Mouse (Mus musculus) c-Kit-positive CD71-positive TER-119-negative erythroid progenitor cells, embryonic 14.5 days (primary cell): ENCODE results near the gene Naa15.
"Not testable (repeated sequence)": the region's sequence is repeated elsewhere in the genome, so short reads cannot be mapped to it uniquely, and the experiment has no call there.

Source experiments
- DNase-seq: peaks from one replicate; pipeline ENCODE4 v3.0.0-alpha.2; 2013; ENCODE audit warnings: low read depth

Naa15 gene

GRCm38 (mm10) chr3:51393651-51394050 is 21.3 kb upstream of the Naa15 start:
- DNase-seq = no peak

- DNase-seq = no peak
Observed at GRCm38 (mm10) chr3:51394881-51395280, 20.1 kb upstream of the Naa15 start.

GRCm38 (mm10) chr3:51395461-51396145 is 19.3 kb upstream of the Naa15 start:
- no peak for DNase-seq

GRCm38 (mm10) chr3:51396219-51397068 is 18.5 kb upstream of the Naa15 start, which contains the start of gene Mgarp:
Gene Mgarp, minus strand, starts transcription at chr3:51396738.
- peak; percentile 72 for DNase-seq

GRCm38 (mm10) chr3:51397700-51398299 is 17.1 kb upstream of the Naa15 start:
- no peak for DNase-seq

- DNase-seq = no peak
Observed at GRCm38 (mm10) chr3:51398667-51399066, 16.3 kb upstream of the Naa15 start.

- DNase-seq = no peak
Observed at GRCm38 (mm10) chr3:51399531-51399930, 15.4 kb upstream of the Naa15 start.

- no peak for DNase-seq
Observed at GRCm38 (mm10) chr3:51400682-51401081, 14.3 kb upstream of the Naa15 start.

- DNase-seq = not testable (repeated sequence)
Observed at GRCm38 (mm10) chr3:51402054-51402453, 12.9 kb upstream of the Naa15 start.

GRCm38 (mm10) chr3:51402628-51403027 is 12.3 kb upstream of the Naa15 start:
- no peak for DNase-seq

- no peak for DNase-seq
Observed at GRCm38 (mm10) chr3:51407870-51408560, 6.9 kb upstream of the Naa15 start.

GRCm38 (mm10) chr3:51408561-51409183 is 6.3 kb upstream of the Naa15 start, which contains the start of gene Ndufc1:
Gene Ndufc1, minus strand, starts transcription at chr3:51408988.
- DNase-seq = peak; percentile 89

- DNase-seq = no peak
Observed at GRCm38 (mm10) chr3:51412457-51412856, 2.5 kb upstream of the Naa15 start.

GRCm38 (mm10) chr3:51413276-51413675 is 1.7 kb upstream of the Naa15 start:
- no peak for DNase-seq

GRCm38 (mm10) chr3:51416073-51416363 is 1.1 kb downstream of the Naa15 start:
- no peak for DNase-seq

- DNase-seq = no peak
Observed at GRCm38 (mm10) chr3:51416364-51417134, 1.6 kb downstream of the Naa15 start.

GRCm38 (mm10) chr3:51417135-51417458 is 2.1 kb downstream of the Naa15 start:
- no peak for DNase-seq

- no peak for DNase-seq
Observed at GRCm38 (mm10) chr3:51417485-51417884, 2.5 kb downstream of the Naa15 start.

- DNase-seq = no peak
Observed at GRCm38 (mm10) chr3:51417966-51418365, 3.0 kb downstream of the Naa15 start.

GRCm38 (mm10) chr3:51421921-51422320 is 7.0 kb downstream of the Naa15 start:
- DNase-seq = no peak

GRCm38 (mm10) chr3:51425394-51425793 is 10.4 kb downstream of the Naa15 start:
- no peak for DNase-seq
